Mouse (Mus musculus) olfactory bulb, adult 2 months (tissue): ENCODE results near the gene St14.

Experiments used
- CTCF ChIP-seq: fragments of 200-500 bp; IDR thresholded peaks from 2 replicates; pipeline ENCODE4 v1.5.1; 2012; ENCODE audit warnings: low read depth, mild to moderate bottlenecking, low read length, moderate library complexity; ENCODE audit not compliant: insufficient read depth
- POLR2A ChIP-seq: fragments of 200-500 bp; IDR thresholded peaks from 2 replicates; pipeline ENCODE4 v1.6.1; 2012; ENCODE audit warnings: mild to moderate bottlenecking, low read depth, low read length, moderate library complexity; ENCODE audit not compliant: insufficient read depth

DNA sequence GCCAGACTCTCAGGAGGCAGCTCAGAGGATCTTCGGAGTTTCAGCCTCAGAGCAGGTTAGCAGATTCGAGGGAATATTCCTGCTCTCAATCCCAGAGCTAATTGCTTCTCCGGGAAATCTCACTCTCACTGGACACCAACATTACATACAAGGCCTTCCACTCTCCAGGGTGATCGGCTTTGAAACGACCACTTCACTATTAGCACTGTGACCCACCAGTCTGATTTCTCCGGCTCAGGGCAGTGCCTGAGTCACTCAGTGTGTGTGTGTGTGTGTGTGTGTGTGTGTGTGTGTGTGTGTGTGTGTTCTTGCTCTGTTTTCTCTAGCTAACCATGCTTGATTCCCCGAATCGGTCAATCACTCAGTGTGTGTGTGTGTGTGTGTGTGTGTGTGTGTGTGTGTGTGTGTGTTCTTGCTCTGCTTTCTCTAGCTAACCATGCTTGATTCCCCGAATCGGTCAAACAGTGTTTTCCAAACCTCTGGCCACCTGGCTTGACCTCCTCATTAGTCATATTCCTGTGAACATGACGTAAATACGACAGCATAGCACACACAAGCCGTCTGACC, 9.1 kb downstream of the St14 start:
- no peak for TF ChIP-seq CTCF
- TF ChIP-seq POLR2A, result no peak
